Mouse (Mus musculus): ENCODE results near the gene Snx7. TPM values are rescaled to one million over a fixed set of nuclear protein-coding genes. Genes with fewer than 3 reads are reported as not detected.

Snx7 gene
- 1 to 10 TPM; 1.8 to 2.6 TPM for total RNA-seq (2021)
- long read RNA-seq, experiment 1, partial matches to known transcripts, result 0 of 2 reads
- long read RNA-seq, experiment 1, other reads (novel, unspliced or antisense), result 0 of 2 reads
- long read RNA-seq, experiment 2, partial matches to known transcripts, result 0 of 2 reads
- long read RNA-seq, experiment 2, other reads (novel, unspliced or antisense), result 0 of 2 reads

DNA sequence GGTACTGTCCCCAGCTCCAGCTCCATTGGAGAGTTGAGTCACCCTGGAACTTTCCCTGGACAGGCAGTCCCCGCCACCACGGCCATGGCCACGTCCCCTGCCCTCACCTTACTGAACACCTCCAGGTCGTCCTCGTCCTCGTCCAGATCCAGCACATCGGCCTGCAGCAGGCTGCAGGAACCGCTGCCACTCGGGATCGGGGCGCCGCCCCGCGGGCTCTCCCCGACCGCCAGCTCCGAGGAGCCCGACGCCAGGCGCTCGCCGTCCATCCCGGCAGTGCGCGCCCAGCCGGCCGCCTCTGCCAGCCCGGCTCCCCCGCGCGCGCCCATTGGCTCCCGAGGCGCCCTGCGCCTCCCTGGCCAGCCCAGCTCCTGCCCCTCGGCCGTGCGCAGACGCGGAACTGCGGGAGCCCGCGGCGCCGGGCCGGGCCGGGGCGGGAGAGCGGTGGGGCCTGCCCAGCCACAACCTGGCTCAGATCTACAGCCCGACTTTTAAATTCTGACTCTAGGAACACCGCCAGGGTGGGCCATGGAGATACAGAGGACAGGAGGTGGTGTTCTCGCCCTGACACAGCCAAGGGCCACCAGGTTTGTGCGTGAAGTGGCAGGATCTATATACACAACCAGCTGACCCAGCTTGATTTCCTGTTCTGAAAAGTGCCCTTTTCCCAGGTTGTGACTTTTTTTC, at the start of gene Snx7:
Gene Snx7 (minus strand): TSS at position 300 of the 687 bp plus-strand sequence.
- peak within 1 kb of the TSS; percentile 86 for H3K4me3 ChIP-seq
- DNase-seq, result peak; percentile 97
- intact Hi-C loops (cut with DNase I), result no loop called here
- TF ChIP-seq CTCF (IDR thresholded peaks at IDR 0.05), result peak; percentile 37; the same call in 1 of the 2 replicates
- H3K27ac ChIP-seq, result peak within 1 kb of the TSS; percentile 92

DNA sequence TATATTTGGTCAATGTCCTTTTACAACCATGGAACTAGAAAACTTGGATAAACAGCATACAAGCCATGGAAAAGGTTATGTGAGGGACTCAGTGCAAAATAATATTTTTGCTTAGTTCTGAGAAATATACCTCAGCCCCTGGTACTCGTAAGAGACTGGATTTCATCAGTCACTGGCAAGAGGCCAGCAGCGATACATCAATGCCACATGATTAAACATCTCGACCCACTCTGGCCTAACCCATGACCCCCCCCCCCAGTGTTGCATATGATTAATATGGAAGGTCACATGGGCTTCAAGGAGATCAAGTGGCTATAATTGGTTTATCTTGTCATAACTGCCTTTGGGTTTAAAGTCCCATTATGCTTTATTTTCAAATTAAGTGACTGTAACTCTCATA, 46.7 kb upstream of the Snx7 start:
- DNase-seq, result no peak
- intact Hi-C loops (cut with DNase I), result no loop called here
- no peak for TF ChIP-seq CTCF (IDR thresholded peaks at IDR 0.05)
- no peak overlapping the region for H3K4me3 ChIP-seq
- no peak overlapping the region for H3K27ac ChIP-seq

- no peak overlapping the region for H3K27ac ChIP-seq
- no peak for DNase-seq
- H3K4me3 ChIP-seq, result no peak overlapping the region
- TF ChIP-seq CTCF (IDR thresholded peaks at IDR 0.05), result no peak
- intact Hi-C loops (cut with DNase I), result no loop called here
Observed at GRCm38 (mm10) chr3:117893736-117894135, 25.0 kb upstream of the Snx7 start.

GRCm38 (mm10) chr3:117875450-117875849, 6.7 kb upstream of the Snx7 start:
- Histone ChIP-seq H3K4me3 (no peak overlapping the region), H3K27ac (no peak overlapping the region)
- no peak for DNase-seq
- intact Hi-C loops (cut with DNase I), result no loop called here
- TF ChIP-seq CTCF (IDR thresholded peaks at IDR 0.05), result no peak

GRCm38 (mm10) chr3:117873209-117873863, 4.6 kb upstream of the Snx7 start:
- Histone ChIP-seq H3K4me3 (no peak overlapping the region), H3K27ac (no peak overlapping the region)
- no peak for TF ChIP-seq CTCF (IDR thresholded peaks at IDR 0.05)
- intact Hi-C loops (cut with DNase I), result no loop called here
- DNase-seq, result no peak

- intact Hi-C loops (cut with DNase I), result no loop called here
- no peak for DNase-seq
- no peak for TF ChIP-seq CTCF (IDR thresholded peaks at IDR 0.05)
- H3K4me3 ChIP-seq, result peak overlapping the region; percentile 86
- peak overlapping the region; percentile 92 for H3K27ac ChIP-seq
Observed at GRCm38 (mm10) chr3:117869324-117869715, 584 bp upstream of the Snx7 start.

GRCm38 (mm10) chr3:117868091-117868490, 645 bp downstream of the Snx7 start:
- DNase-seq, result no peak
- Histone ChIP-seq H3K27ac (peak overlapping the region; percentile 92), H3K4me3 (peak overlapping the region; percentile 86)
- intact Hi-C loops (cut with DNase I), result no loop called here
- TF ChIP-seq CTCF (IDR thresholded peaks at IDR 0.05), result no peak

- intact Hi-C loops (cut with DNase I), result loop anchor here (1.0 kb wide), 1 partner anchor 9 kb away; no protein-coding TSS in a partner anchor
- no peak for TF ChIP-seq CTCF (IDR thresholded peaks at IDR 0.05)
- Histone ChIP-seq H3K27ac (no peak overlapping the region), H3K4me3 (peak overlapping the region; percentile 12)
- DNase-seq, result no peak
Observed at GRCm38 (mm10) chr3:117866696-117867407, 1.9 kb downstream of the Snx7 start.

GRCm38 (mm10) chr3:117865621-117866020, 3.1 kb downstream of the Snx7 start:
- DNase-seq, result no peak
- no peak for TF ChIP-seq CTCF (IDR thresholded peaks at IDR 0.05)
- intact Hi-C loops (cut with DNase I), result loop anchor here (1.0 kb wide), 1 partner anchor 7 kb away; no protein-coding TSS in a partner anchor
- no peak overlapping the region for H3K4me3 ChIP-seq
- no peak overlapping the region for H3K27ac ChIP-seq

GRCm38 (mm10) chr3:117862951-117863350, 5.8 kb downstream of the Snx7 start:
- DNase-seq, result no peak
- H3K4me3 ChIP-seq, result no peak overlapping the region
- intact Hi-C loops (cut with DNase I), result no loop called here
- no peak overlapping the region for H3K27ac ChIP-seq
- TF ChIP-seq CTCF (IDR thresholded peaks at IDR 0.05), result no peak

DNA sequence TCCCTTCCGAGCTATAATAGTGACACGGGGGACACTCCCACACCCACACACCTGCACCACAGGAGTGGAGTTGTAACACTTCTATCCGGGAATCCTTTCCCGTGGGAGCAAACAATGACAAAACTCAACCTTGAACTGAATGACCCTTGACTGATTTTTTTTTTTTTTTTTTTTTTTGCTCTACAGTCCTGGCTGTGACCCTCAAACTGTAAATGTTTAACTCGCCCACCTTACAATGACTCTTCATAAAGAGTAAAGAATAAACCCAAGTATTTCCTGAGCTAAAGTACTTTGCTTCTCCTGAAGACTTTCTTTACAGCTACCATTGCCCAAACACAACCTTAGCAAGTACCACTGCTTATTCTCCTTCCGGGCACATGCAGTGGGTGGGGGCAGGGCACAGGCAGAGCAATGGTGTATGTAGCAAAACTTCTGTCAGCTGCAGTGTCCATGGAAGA, 6.7 kb downstream of the Snx7 start:
- no peak for TF ChIP-seq CTCF (IDR thresholded peaks at IDR 0.05)
- no peak overlapping the region for H3K4me3 ChIP-seq
- H3K27ac ChIP-seq, result no peak overlapping the region
- intact Hi-C loops (cut with DNase I), result no loop called here
- DNase-seq, result no peak

- TF ChIP-seq CTCF (IDR thresholded peaks at IDR 0.05), result no peak
- intact Hi-C loops (cut with DNase I), result loop anchor here (1.0 kb wide), 1 partner anchor 7 kb away; no protein-coding TSS in a partner anchor
- H3K27ac ChIP-seq, result no peak overlapping the region
- DNase-seq, result no peak
- no peak overlapping the region for H3K4me3 ChIP-seq
Observed at GRCm38 (mm10) chr3:117858996-117859395, 9.7 kb downstream of the Snx7 start.
